Mouse (Mus musculus): ENCODE data around the gene Srsf3.

DNA sequence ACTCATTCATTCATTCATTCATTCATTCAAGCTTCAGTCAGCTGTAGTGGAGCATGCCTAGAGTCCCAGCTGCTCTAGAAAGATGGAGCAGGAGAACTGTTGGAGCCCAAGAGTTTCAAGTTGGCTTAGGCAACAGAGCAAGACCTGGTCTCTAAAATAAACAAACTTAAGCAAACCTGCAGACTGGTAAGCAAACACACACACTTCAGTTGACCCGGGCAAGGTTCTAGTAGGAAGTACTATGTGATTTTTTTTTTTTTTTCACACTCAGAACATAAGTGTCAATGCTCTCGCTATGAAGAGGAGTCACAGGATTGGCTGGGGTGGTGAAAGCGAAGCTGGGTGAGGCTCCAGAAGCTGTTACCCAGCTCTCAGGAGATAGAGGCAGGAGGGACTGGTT is 27.2 kb downstream of the Srsf3 start:
- TF ChIP-seq CTCF (IDR thresholded peaks at IDR 0.05; ENCODE audit: low read depth) (no peak), EP300 (IDR thresholded peaks at IDR 0.05; ENCODE audit: low read depth) (no peak)
